Mouse (Mus musculus): ENCODE data around the gene Kctd11.
A peak's percentile ranks its signal among the peaks of the same experiment; 100 is the strongest.
"Not testable (repeated sequence)": the region's sequence is repeated elsewhere in the genome, so short reads cannot be mapped to it uniquely, and the experiment has no call there.

The Kctd11 gene

GRCm38 (mm10) chr11:69880853-69881603 lies at the start of gene Kctd11:
Gene Kctd11, minus strand, starts transcription at chr11:69881406.
- peak; percentile 60 to 72 for DNase-seq

- not testable (repeated sequence) for DNase-seq
Observed at GRCm38 (mm10) chr11:69930176-69930575, 49.0 kb upstream of the Kctd11 start.

- no peak for DNase-seq
Observed at GRCm38 (mm10) chr11:69929712-69930111, 48.5 kb upstream of the Kctd11 start.

GRCm38 (mm10) chr11:69927501-69927900 lies 46.3 kb upstream of the Kctd11 start:
- no peak for DNase-seq

GRCm38 (mm10) chr11:69922796-69923195 lies 41.6 kb upstream of the Kctd11 start:
- no peak for DNase-seq

GRCm38 (mm10) chr11:69922012-69922756 lies 41.0 kb upstream of the Kctd11 start:
- no peak for DNase-seq

GRCm38 (mm10) chr11:69921114-69922011 lies 40.2 kb upstream of the Kctd11 start, which contains the start of gene Eif5a:
Gene Eif5a, minus strand, starts transcription at chr11:69921958.
- DNase-seq, result peak; percentile 100

GRCm38 (mm10) chr11:69920266-69921031 lies 39.2 kb upstream of the Kctd11 start:
- DNase-seq, result peak in 1 of 2 experiments; percentile 42

- DNase-seq, result peak; percentile 41 to 72
Observed at GRCm38 (mm10) chr11:69919661-69920265, 38.6 kb upstream of the Kctd11 start.

- no peak for DNase-seq
Observed at GRCm38 (mm10) chr11:69919053-69919452, 37.8 kb upstream of the Kctd11 start.

- no peak for DNase-seq
Observed at GRCm38 (mm10) chr11:69918118-69918517, 36.9 kb upstream of the Kctd11 start.

GRCm38 (mm10) chr11:69917379-69917948 lies 36.3 kb upstream of the Kctd11 start:
- DNase-seq, result no peak

- not testable (repeated sequence) for DNase-seq
Observed at GRCm38 (mm10) chr11:69916652-69917378, 35.6 kb upstream of the Kctd11 start.

GRCm38 (mm10) chr11:69915667-69916627 lies 34.7 kb upstream of the Kctd11 start:
- no peak for DNase-seq

- DNase-seq, result no peak
Observed at GRCm38 (mm10) chr11:69914917-69915430, 33.8 kb upstream of the Kctd11 start.

GRCm38 (mm10) chr11:69914372-69914764 lies 33.2 kb upstream of the Kctd11 start:
- DNase-seq, result no peak

- peak; percentile 80 to 85 for DNase-seq
Observed at GRCm38 (mm10) chr11:69913554-69914371, 32.6 kb upstream of the Kctd11 start, which contains the start of gene Gps2. Gene Gps2, plus strand, starts transcription at chr11:69913888.
